Mouse (Mus musculus): ENCODE measurements around the gene Galp. TPM values are rescaled to one million over a fixed set of nuclear protein-coding genes. Genes with fewer than 3 reads are reported as not detected.

The Galp gene
- polyA plus RNA-seq (2012; rRNA removed): not detected in 2 replicates

DNA sequence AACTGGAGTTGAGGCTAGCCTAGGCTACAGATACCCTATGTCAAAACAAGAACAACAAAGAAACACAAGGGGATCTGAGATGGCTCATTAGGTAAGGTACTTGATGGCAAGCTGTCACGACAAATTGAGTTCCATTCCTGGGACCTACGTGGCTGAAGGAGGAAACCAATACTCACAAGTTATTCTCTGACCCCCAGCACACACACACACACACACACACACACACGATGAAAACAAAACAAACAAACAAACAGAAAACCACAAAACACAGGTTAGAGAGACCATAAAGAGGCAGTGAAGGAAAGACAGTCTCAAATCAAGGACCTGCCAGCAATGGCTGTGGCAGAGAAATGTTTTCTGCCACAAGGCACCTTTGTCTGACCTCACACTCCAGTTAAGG, at the start of gene Galp:
TSS of gene Galp (plus strand) at position 301 of the 400 bp plus-strand sequence.
- no peak within 1 kb of the TSS for H3K4me3 ChIP-seq (ENCODE audit: control insufficient read depth, low read depth, low read length)

GRCm38 (mm10) chr7:6147688-6148087, 49.2 kb upstream of the Galp start:
- Histone ChIP-seq H3K4me1 (ENCODE audit: control insufficient read depth, insufficient read depth, low read length) (peaks cover 18% of the 10 kb centered on the region), H3K27me3 (ENCODE audit: control insufficient read depth, insufficient read depth, low read length) (no peaks in the 10 kb centered on the region), H3K36me3 (ENCODE audit: control insufficient read depth, insufficient read depth, low read length) (no peaks in the 10 kb centered on the region), H3K4me3 (ENCODE audit: control insufficient read depth, low read depth, low read length) (no peak overlapping the region), H3K27ac (ENCODE audit: control insufficient read depth, insufficient read depth, low read depth, low read length) (peak overlapping the region; percentile 62; the same call in 1 of the 2 replicates)
- TF ChIP-seq CTCF (IDR thresholded peaks at IDR 0.05; ENCODE audit: control insufficient read depth, insufficient read depth, insufficient replicate concordance, low read depth, low read length) (no peak), POLR2A (IDR thresholded peaks at IDR 0.05; ENCODE audit: control insufficient read depth, low read depth, low read length) (no peak)

More for the DNA sequence above, at the start of gene Galp:
- Histone ChIP-seq H3K36me3 (ENCODE audit: control insufficient read depth, insufficient read depth, low read length) (no peaks in the 10 kb centered on the region), H3K27me3 (ENCODE audit: control insufficient read depth, insufficient read depth, low read length) (no peaks in the 10 kb centered on the region), H3K4me1 (ENCODE audit: control insufficient read depth, insufficient read depth, low read length) (no peaks in the 10 kb centered on the region), H3K27ac (ENCODE audit: control insufficient read depth, insufficient read depth, low read depth, low read length) (no peak within 1 kb of the TSS)
- TF ChIP-seq POLR2A (IDR thresholded peaks at IDR 0.05; ENCODE audit: control insufficient read depth, low read depth, low read length) (no peak), CTCF (IDR thresholded peaks at IDR 0.05; ENCODE audit: control insufficient read depth, insufficient read depth, insufficient replicate concordance, low read depth, low read length) (no peak)

- H3K36me3 ChIP-seq (ENCODE audit: control insufficient read depth, insufficient read depth, low read length): no peaks in the 10 kb centered on the region
- no peaks in the 10 kb centered on the region for H3K27me3 ChIP-seq (ENCODE audit: control insufficient read depth, insufficient read depth, low read length)
- no peak for TF ChIP-seq CTCF (IDR thresholded peaks at IDR 0.05; ENCODE audit: control insufficient read depth, insufficient read depth, insufficient replicate concordance, low read depth, low read length)
- H3K27ac ChIP-seq (ENCODE audit: control insufficient read depth, insufficient read depth, low read depth, low read length): peak overlapping the region; percentile 28; the same call in 1 of the 2 replicates
- H3K4me3 ChIP-seq (ENCODE audit: control insufficient read depth, low read depth, low read length): no peak overlapping the region
- H3K4me1 ChIP-seq (ENCODE audit: control insufficient read depth, insufficient read depth, low read length): peaks cover 21% of the 10 kb centered on the region
These were observed 45.6 kb upstream of the Galp start for GRCm38 (mm10) chr7:6151266-6151665.

DNA sequence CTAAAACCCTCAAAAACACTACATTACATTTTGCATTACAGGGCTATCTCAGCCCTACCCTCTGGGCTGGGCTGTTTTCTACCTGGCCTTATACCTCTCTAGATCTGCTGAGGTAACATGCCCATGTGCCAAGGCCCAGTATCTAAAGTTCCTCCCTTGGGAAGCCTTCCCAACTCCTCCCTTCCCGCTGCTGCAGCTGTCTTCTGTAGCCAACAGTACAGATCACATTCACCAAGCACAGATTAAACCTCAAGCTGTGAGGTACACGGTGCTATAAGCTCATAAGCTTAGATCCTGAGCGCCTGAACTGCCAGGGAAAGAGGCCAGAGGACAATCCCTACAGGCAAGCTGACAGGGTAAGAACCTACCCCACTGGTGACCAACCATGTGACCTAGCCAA, 44.9 kb upstream of the Galp start:
- H3K27me3 ChIP-seq (ENCODE audit: control insufficient read depth, insufficient read depth, low read length): no peaks in the 10 kb centered on the region
- H3K4me3 ChIP-seq (ENCODE audit: control insufficient read depth, low read depth, low read length): no peak overlapping the region
- TF ChIP-seq CTCF (IDR thresholded peaks at IDR 0.05; ENCODE audit: control insufficient read depth, insufficient read depth, insufficient replicate concordance, low read depth, low read length): no peak
- no peaks in the 10 kb centered on the region for H3K36me3 ChIP-seq (ENCODE audit: control insufficient read depth, insufficient read depth, low read length)
- H3K4me1 ChIP-seq (ENCODE audit: control insufficient read depth, insufficient read depth, low read length): peaks cover 21% of the 10 kb centered on the region
- H3K27ac ChIP-seq (ENCODE audit: control insufficient read depth, insufficient read depth, low read depth, low read length): peak overlapping the region; percentile 56

DNA sequence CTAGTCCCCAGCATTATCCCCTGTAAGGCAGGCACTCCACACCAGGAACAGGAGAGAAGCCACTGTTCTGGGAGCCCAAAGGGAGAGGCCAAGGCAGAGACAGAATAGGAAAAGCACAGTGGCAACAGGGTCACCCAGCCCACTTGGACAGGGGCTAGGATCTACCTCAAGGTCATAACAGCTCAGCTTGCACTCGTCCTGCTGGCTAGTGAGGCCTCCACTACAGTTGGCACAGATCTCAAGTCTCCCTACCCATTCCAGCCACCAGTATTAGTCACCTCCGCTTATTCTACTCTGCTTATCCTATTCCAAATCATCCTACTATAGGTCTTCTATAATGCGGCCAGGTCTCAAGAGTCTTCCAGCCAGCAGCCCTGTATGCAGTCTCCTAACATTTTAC, 43.8 kb upstream of the Galp start:
- Histone ChIP-seq H3K36me3 (ENCODE audit: control insufficient read depth, insufficient read depth, low read length) (no peaks in the 10 kb centered on the region), H3K4me3 (ENCODE audit: control insufficient read depth, low read depth, low read length) (no peak overlapping the region), H3K4me1 (ENCODE audit: control insufficient read depth, insufficient read depth, low read length) (peaks cover 21% of the 10 kb centered on the region), H3K27ac (ENCODE audit: control insufficient read depth, insufficient read depth, low read depth, low read length) (peak overlapping the region; percentile 49; the same call in 1 of the 2 replicates), H3K27me3 (ENCODE audit: control insufficient read depth, insufficient read depth, low read length) (no peaks in the 10 kb centered on the region)
- TF ChIP-seq POLR2A (IDR thresholded peaks at IDR 0.05; ENCODE audit: control insufficient read depth, low read depth, low read length) (no peak), CTCF (IDR thresholded peaks at IDR 0.05; ENCODE audit: control insufficient read depth, insufficient read depth, insufficient replicate concordance, low read depth, low read length) (no peak)

DNA sequence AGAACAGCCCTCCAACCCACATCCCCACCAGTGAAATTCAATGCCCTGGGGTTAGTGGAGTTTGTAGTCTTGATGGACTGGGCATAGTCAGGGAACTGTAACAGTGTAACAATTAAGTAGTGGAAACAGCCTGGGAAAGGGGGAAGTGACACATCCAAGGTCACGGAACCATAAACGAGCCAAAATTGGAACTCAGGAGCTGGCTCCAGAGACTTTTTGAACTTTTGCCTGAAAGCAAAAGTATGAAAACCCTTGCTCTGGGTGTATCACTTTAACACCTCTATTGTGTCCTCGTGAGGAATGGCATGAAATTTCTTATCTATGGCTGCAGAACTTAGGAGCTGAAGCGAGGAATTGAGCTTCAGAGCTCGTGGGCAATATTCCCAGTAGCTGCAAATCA, 42.7 kb upstream of the Galp start:
- no peaks in the 10 kb centered on the region for H3K36me3 ChIP-seq (ENCODE audit: control insufficient read depth, insufficient read depth, low read length)
- H3K4me3 ChIP-seq (ENCODE audit: control insufficient read depth, low read depth, low read length): no peak overlapping the region
- H3K4me1 ChIP-seq (ENCODE audit: control insufficient read depth, insufficient read depth, low read length): peaks cover 16% of the 10 kb centered on the region
- TF ChIP-seq POLR2A (IDR thresholded peaks at IDR 0.05; ENCODE audit: control insufficient read depth, low read depth, low read length) (no peak), CTCF (IDR thresholded peaks at IDR 0.05; ENCODE audit: control insufficient read depth, insufficient read depth, insufficient replicate concordance, low read depth, low read length) (no peak)
- H3K27me3 ChIP-seq (ENCODE audit: control insufficient read depth, insufficient read depth, low read length): no peaks in the 10 kb centered on the region
- H3K27ac ChIP-seq (ENCODE audit: control insufficient read depth, insufficient read depth, low read depth, low read length): peak overlapping the region; percentile 96

DNA sequence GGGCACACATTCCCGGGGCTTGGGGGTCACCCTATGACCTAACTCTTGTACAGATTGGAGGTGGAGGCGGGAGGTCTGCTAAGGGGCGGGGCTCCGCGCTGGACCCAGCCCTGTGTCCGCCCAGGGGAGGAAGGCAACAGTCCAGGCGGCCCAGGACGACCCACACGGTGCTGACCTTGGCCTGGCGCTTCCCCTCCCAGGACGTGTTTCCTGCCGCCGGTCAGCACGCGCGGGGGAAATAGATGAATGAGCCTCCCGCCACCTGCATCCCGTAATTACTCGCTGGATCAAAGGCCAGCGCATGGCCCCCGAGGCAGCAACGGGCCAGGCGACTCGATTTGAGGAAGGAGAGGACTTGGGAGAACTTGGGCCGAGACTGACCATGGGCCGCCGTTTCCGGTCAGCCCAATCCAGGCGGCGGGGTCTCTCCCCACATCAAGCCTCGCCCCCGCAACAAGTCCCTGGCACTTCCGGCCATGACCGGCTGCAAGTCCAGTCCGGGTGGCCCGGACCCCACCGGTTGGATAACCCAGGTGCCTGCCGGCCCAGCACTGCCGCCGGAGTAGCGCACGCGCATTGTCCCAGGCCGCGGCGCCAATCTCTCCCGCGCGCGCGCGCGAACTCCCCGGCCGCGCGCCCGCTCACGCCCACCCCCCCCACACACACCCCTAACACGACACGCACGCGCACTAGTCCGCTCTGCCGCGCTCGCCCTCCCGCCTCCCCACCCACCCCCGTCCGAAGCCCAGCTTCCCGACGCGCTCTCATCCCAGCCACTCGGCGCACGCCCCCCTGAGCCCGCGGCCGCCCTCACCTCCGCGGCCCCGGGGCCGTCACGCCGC, 41.6 kb upstream of the Galp start:
- Histone ChIP-seq H3K4me1 (ENCODE audit: control insufficient read depth, insufficient read depth, low read length) (peaks cover 15% of the 10 kb centered on the region), H3K27me3 (ENCODE audit: control insufficient read depth, insufficient read depth, low read length) (no peaks in the 10 kb centered on the region), H3K36me3 (ENCODE audit: control insufficient read depth, insufficient read depth, low read length) (no peaks in the 10 kb centered on the region), H3K4me3 (ENCODE audit: control insufficient read depth, low read depth, low read length) (peak overlapping the region; percentile 93), H3K27ac (ENCODE audit: control insufficient read depth, insufficient read depth, low read depth, low read length) (peak overlapping the region; percentile 98)
- TF ChIP-seq CTCF (IDR thresholded peaks at IDR 0.05; ENCODE audit: control insufficient read depth, insufficient read depth, insufficient replicate concordance, low read depth, low read length) (no peak), POLR2A (IDR thresholded peaks at IDR 0.05; ENCODE audit: control insufficient read depth, low read depth, low read length) (peak; percentile 37)
